Mouse (Mus musculus): ENCODE measurements around the gene Cacnb1. TPM values are rescaled to one million over a fixed set of nuclear protein-coding genes. Genes with fewer than 3 reads are reported as not detected.

The Cacnb1 gene
- total RNA-seq, 1 experiment from 2014 or later = 1.6 TPM

Other genes starting within 250 kb of the Cacnb1 start
- not detected in 3 replicates for gene 1700001P01Rik, start 247.1 kb downstream of the Cacnb1 start, total RNA-seq (2017)
- 1,225 to 1,795 TPM (median 1,736 TPM) in 3 replicates for gene Rpl23, start 240.6 kb downstream of the Cacnb1 start, total RNA-seq (2017)
- gene Lasp1, start 224.0 kb downstream of the Cacnb1 start, total RNA-seq (2017) = 199 to 392 TPM (median 246 TPM) in 3 replicates
- gene B230217C12Rik, start 182.3 kb downstream of the Cacnb1 start, total RNA-seq (2017) = 0.96 to 3.0 TPM in 2 of 3 replicates, not detected in the other
- 0.53 to 2.1 TPM (median 1.5 TPM) in 3 replicates for gene Fbxo47, start 138.9 kb downstream of the Cacnb1 start, total RNA-seq (2017)
- 1.6 to 2.8 TPM (median 2.4 TPM) in 3 replicates for gene Plxdc1, start 36.6 kb downstream of the Cacnb1 start, total RNA-seq (2017)
- 67.7 to 97.0 TPM (median 83.6 TPM) in 3 replicates for gene Arl5c, start 26.9 kb downstream of the Cacnb1 start, total RNA-seq (2017)
- gene Rpl19, start 3.7 kb upstream of the Cacnb1 start, total RNA-seq (2017) = 1,171 to 1,260 TPM (median 1,185 TPM) in 3 replicates
- 1.1 TPM in 1 of 3 replicates, not detected in the others for gene Stac2, start 30.4 kb upstream of the Cacnb1 start, total RNA-seq (2017)
- gene Fbxl20, start 127.4 kb upstream of the Cacnb1 start, total RNA-seq (2017) = 26.2 to 33.1 TPM (median 27.1 TPM) in 3 replicates
- gene Med1, start 170.3 kb upstream of the Cacnb1 start, total RNA-seq (2017) = 23.7 to 46.9 TPM (median 25.9 TPM) in 3 replicates
- gene Cdk12, start 180.0 kb upstream of the Cacnb1 start, total RNA-seq (2017) = 54.4 to 102 TPM (median 56.3 TPM) in 3 replicates